Mouse (Mus musculus) kidney, adult 2 months (tissue): ENCODE data around the gene Msi2. TPM values are rescaled to one million over a fixed set of nuclear protein-coding genes. Genes with fewer than 3 reads are reported as not detected.

Source experiments
- DNase-seq: peaks from one replicate; pipeline ENCODE4 v3.0.0; 2021
- H3K27ac ChIP-seq: fragments of 200-500 bp; 2 replicates; pipeline ENCODE4 v1.5.1; 2012; ENCODE audit warnings: low read depth, low read length, control low read depth, inconsistent platforms; ENCODE audit not compliant: insufficient read depth
- H3K27me3 ChIP-seq: fragments of 200-500 bp; replicated peaks from 2 replicates; pipeline ENCODE4 v1.6.1; 2012; ENCODE audit warnings: mild to moderate bottlenecking, moderate library complexity, low read length, inconsistent platforms; ENCODE audit not compliant: control insufficient read depth, insufficient read depth
- H3K36me3 ChIP-seq: fragments of 200-500 bp; 2 replicates; pipeline ENCODE4 v1.6.1; 2012; ENCODE audit warnings: mild to moderate bottlenecking, moderate library complexity, low read length, inconsistent platforms; ENCODE audit not compliant: control insufficient read depth, insufficient read depth
- H3K4me1 ChIP-seq: fragments of 200-500 bp; 2 replicates; pipeline ENCODE4 v1.6.1; 2011; ENCODE audit warnings: low read length; ENCODE audit not compliant: control insufficient read depth, insufficient read depth
- H3K4me3 ChIP-seq: fragments of 200-500 bp; 2 replicates; pipeline ENCODE4 v1.5.1; 2011; ENCODE audit warnings: mild to moderate bottlenecking, low read depth, low read length, control low read depth; ENCODE audit not compliant: insufficient read depth
- CTCF ChIP-seq: fragments of 200-500 bp; conservative IDR thresholded peaks from 2 replicates; pipeline ENCODE4 v1.5.1; 2011; ENCODE audit warnings: low read depth, mild to moderate bottlenecking, control low read depth, low read length, moderate library complexity, mixed read lengths; ENCODE audit not compliant: insufficient read depth, insufficient read length
- POLR2A ChIP-seq: fragments of 200-500 bp; IDR thresholded peaks from one replicate; pipeline ENCODE4 v1.6.1; 2011; ENCODE audit warnings: low read depth, low read length, control low read depth
- WGBS: fragments of 180-500 bp; shearing (Covaris S2); methylation state at CpG from one replicate; pipeline ENCODE4 v1.1.7; 2018; 5-methylcytosine and 5-hydroxymethylcytosine counted together
- polyA plus RNA-seq: library from polyadenylated mRNA; depleted of rRNA; stranded (reverse); fragments of >200 nt; gene quantifications from 2 replicates; pipeline ENCODE4 v1.2.3, GENCODE M21; 2012

Msi2 gene
- polyA plus RNA-seq, 1 experiment = 43.5 TPM

DNA sequence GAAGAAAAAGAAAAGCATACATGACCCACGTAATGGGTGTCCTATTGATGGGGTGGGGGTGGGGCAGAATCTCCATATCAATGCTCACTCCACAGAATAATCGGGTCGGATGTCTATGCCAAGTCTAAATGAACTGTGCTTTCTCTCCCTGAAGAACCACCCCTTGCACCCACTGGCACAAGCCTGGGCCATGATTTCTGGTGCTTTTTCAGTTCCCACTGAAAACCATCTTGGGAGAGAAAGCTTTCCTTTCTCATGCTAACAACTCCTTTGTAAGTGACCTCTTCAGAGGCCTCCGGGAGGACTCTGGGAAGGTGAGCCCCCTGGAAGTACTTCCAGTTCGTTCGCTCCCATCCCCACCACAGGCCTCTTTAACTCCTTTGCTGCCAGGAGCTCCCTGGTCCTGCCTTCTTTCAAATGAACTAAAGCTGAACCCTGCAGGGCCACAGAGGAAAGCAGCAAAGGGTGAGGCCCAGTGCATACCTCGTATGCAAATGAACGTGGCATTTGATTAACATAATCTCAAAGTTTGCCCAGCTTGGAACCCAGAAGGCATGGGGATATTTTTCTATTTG, 135.0 kb downstream of the Msi2 start:
- TF ChIP-seq CTCF (no peak), POLR2A (no peak)
- no peak for DNase-seq
- Histone ChIP-seq H3K4me3 (no peak overlapping the region), H3K27me3 (no peaks in the 10 kb centered on the region), H3K4me1 (peaks cover 49% of the 10 kb centered on the region), H3K36me3 (no peaks in the 10 kb centered on the region), H3K27ac (peak overlapping the region; percentile 77)
- 19% methylated on average over 8 of the region's 8 CpGs for WGBS

DNA sequence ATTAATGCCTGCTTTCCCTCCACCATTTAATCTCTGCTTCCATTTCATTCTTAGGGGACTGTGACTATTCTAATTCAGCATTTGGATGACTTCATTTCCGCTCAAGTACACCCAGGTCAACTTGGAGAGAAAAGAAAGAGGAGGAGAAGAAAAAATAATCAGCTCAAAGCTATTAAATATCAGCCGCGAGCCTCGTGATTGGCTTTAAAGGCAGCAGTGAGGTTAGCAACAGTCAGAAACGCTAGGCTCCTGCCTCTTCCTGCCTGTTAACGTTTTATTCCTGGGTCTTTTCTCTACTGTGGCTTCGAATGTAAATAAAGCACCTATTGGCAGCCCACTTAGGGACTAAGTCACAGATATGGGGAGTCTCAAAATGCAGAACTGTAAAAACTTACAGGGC, 135.5 kb downstream of the Msi2 start:
- H3K36me3 ChIP-seq = no peaks in the 10 kb centered on the region
- TF ChIP-seq CTCF (no peak), POLR2A (no peak)
- H3K4me3 ChIP-seq = no peak overlapping the region
- WGBS = 14% methylated on average over 7 of the region's 7 CpGs
- H3K27ac ChIP-seq = peak overlapping the region; percentile 77
- DNase-seq = peak; percentile 57
- H3K27me3 ChIP-seq = no peaks in the 10 kb centered on the region
- H3K4me1 ChIP-seq = peaks cover 45% of the 10 kb centered on the region

DNA sequence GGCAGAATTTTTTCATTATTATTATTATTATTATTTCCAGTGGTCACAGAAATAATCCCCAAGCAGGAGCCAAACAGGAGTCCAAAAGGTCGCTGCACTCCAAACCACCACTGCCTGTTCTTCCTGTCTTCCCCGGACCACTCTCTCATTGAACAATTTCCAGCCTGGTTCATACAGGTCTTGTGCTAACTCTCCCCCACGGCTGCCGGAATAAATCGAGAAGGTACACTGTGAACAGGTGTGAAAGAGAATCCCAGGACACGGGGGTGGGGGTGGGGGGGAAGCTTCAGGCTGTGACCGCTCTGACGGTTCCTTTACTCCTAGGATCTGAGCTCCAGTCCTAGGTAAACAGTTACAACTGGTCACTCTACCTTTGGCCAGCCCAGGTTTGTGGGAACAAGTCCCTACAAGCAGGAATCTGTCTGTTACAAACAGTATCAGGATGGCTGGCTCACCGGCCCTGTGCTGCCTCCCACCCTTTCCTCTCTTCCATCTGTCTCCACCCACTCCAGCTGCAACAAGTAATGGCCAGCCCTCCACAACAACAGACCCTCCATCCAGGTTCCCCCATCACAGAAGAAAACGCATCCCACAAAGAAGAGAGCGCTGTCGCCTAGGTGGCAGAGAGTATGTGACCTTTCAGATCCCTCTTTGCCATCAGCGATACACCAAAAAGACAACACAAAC, 136.1 kb downstream of the Msi2 start:
- Histone ChIP-seq H3K27ac (peak overlapping the region; percentile 77), H3K36me3 (no peaks in the 10 kb centered on the region), H3K4me1 (peaks cover 42% of the 10 kb centered on the region), H3K27me3 (no peaks in the 10 kb centered on the region), H3K4me3 (no peak overlapping the region)
- TF ChIP-seq CTCF = no peak
- no peak for TF ChIP-seq POLR2A
- 24% methylated on average over 13 of the region's 13 CpGs for WGBS
- peak; percentile 48 for DNase-seq

DNA sequence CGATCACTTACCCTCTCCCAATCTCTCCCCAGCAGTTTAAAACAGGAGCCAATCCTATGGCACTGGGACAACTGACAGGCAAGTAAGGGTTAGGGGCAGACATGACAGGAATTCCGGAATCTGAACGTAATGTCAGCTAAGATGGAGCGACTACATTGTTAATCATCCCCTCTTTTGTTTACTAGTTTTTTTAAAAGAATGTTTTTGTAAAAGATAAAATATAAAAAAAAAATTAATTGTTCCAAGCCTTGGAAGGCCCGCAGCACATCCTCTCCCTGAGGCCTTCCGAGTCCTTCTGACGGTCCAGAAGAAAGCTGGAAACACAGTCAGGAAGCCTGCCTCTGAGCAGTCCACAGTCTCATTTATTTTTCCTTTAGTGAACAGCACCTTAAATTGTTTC, 136.9 kb downstream of the Msi2 start:
- H3K27ac ChIP-seq = peak overlapping the region; percentile 58
- peak; percentile 51 for DNase-seq
- 58% methylated on average over 7 of the region's 7 CpGs for WGBS
- no peaks in the 10 kb centered on the region for H3K36me3 ChIP-seq
- H3K4me1 ChIP-seq = peaks cover 42% of the 10 kb centered on the region
- TF ChIP-seq CTCF (no peak), POLR2A (no peak)
- H3K4me3 ChIP-seq = no peak overlapping the region
- H3K27me3 ChIP-seq = no peaks in the 10 kb centered on the region

DNA sequence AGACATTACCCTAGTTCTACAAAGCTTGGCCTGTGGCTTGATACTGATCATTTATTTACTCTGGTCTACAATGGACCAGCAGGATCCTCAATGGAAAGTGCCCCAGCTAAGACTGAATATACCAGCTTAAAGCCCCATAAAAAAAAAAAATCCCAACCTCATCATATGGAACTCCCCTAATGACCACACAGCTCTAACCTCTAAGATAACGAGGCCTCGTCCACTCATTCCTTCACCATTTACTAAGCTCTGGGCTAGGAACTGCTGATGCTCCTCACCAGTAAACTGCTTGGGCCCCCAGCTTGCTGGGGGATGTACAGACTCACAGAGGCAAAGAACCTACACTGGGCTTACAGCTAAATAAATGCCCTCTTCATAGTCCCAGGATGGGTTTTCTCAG, 139.6 kb downstream of the Msi2 start:
- H3K27ac ChIP-seq = no peak overlapping the region
- no peaks in the 10 kb centered on the region for H3K27me3 ChIP-seq
- 94% methylated on average over 2 of the region's 2 CpGs for WGBS
- H3K4me1 ChIP-seq = peaks cover 42% of the 10 kb centered on the region
- no peak for DNase-seq
- H3K4me3 ChIP-seq = no peak overlapping the region
- no peaks in the 10 kb centered on the region for H3K36me3 ChIP-seq
- TF ChIP-seq POLR2A (no peak), CTCF (no peak)

DNA sequence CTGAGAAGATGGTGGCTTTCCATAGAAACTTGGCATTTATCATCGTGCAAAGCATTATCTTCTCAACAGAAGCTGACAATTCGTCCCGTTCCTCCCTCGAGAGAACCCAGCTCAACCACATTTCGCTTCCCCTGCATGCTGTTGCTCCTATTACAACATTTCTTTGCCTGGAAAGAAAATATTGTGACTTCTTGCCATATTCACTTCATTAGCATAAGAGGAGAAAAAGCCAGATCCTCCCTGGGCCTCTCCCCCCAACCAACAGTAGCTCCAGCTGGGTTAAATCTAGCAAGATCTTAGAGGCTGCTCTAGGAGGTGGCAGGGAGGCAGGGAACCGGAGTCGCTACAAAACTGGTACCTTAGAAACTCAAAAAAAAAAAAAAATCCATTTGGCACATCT, 141.2 kb downstream of the Msi2 start:
- H3K36me3 ChIP-seq = no peaks in the 10 kb centered on the region
- peaks cover 27% of the 10 kb centered on the region for H3K4me1 ChIP-seq
- no peak overlapping the region for H3K27ac ChIP-seq
- DNase-seq = no peak
- TF ChIP-seq CTCF = no peak
- no peak for TF ChIP-seq POLR2A
- no peaks in the 10 kb centered on the region for H3K27me3 ChIP-seq
- 81% methylated on average over 7 of the region's 7 CpGs for WGBS
- no peak overlapping the region for H3K4me3 ChIP-seq

DNA sequence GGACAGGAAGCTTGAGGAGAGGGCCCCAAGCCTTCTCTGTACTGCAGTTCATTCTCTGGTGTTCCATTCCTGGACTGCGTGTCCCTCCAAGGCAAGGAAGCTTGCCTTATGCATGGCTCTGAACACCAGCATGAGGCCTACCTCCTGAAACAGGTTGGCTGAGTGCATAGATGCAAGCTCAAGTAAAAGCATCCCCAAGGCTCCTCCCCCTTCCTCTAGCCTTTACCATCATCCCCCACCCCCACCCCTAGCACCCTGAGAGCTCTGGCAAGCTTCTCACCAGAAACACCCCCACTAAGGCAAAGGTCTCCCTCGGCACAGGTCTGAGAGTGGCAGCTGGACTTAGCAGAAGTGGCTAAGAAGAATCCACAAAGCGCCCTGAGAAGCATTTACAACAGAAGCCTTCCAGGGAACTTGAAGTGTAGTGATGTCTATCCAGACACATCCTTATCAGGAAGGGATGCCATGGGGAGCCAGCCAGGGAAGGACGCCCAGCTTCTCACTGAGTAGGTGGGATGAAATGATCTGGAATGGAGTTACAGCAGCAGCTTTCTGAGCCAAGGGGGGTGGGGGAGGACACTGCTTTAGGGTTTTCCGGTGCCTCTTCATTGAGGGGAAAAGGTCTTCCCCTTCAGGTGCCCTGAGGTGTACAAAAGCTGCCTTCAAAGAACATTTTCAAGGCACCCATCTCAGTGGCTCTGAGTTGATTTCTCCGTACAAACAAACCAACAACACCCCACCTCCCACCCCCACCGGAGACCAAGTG, 141.9 kb downstream of the Msi2 start:
- Histone ChIP-seq H3K4me3 (no peak overlapping the region), H3K27ac (no peak overlapping the region), H3K4me1 (peaks cover 26% of the 10 kb centered on the region), H3K36me3 (no peaks in the 10 kb centered on the region), H3K27me3 (no peaks in the 10 kb centered on the region)
- 76% methylated on average over 7 of the region's 7 CpGs for WGBS
- no peak for TF ChIP-seq POLR2A
- no peak for TF ChIP-seq CTCF
- no peak for DNase-seq
